Mouse (Mus musculus) monocyte, adult 2 months (primary cell): ENCODE results near the gene Atg5.
A peak's percentile ranks its signal among the peaks of the same experiment; 100 is the strongest.

ENCODE experiments used
- DNase-seq, 2 experiments: peaks; one replicate each; pipeline ENCODE4 v3.0.0; 2022; ENCODE audit warnings: low spot score in 2 of 2, low read depth in 1 of 2

Gene Atg5

DNA sequence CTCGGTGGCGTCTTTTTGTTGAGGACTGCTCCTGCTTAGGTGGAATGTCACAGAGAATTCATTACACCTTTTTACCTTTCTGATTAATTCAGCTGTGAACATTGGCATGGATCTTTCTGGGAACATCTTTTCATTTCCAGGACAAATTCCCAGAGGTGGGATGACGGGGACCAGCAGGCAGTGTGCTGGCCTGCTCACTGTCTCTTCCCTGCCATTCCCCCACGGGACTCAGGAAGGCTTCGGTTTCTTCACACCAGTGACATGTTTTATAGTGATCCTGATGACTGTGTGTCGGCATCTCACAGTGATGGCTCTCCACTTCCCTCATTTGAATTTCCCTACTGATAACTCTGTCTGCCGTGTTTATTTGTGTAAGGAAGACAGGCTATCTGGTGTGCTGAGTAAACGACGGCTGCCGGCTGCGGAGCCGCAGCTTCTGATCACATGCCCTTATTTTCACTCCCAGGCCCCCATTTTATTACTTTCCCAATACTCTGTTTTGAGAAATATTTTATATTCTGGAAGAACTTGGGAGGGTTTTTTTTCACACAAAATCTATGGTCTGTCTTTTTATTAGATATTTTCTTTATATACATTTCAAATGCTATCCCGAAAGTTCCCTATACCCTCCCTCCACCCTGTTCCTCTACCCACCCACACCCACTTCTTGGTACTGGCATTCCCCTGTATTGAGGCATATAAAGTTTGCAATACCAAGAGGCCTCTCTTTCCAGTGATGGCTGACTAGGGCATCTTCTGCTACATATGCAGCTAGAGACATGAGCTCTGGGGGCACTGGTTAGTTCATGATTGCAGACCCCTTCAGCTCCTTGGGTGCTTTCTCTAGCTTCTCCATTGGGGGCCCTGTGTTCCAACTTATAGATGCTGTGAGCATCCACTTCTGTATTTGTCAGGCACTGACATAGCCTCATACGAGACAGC lies 80.6 kb downstream of the Atg5 start:
- no peak for DNase-seq

DNA sequence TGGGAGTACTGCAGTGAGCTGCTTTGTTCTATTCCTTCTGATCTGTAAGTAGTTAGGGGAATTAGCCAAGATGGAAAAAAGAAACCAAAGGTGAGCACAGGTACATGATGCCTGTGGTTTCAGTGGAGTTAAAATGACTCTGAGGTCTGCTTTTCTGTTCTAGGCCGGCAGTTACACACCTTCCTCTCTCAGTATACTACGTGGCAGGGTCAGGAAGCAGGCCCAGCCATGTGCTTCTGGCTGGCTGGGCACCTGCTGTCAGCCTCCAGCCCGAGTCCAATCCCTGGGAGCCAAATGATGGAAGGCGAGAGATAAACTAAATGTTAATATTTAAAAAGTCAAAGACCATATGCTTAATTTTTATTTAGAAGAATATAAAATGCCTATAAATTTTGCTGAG lies 85.3 kb downstream of the Atg5 start:
- no peak for DNase-seq

DNA sequence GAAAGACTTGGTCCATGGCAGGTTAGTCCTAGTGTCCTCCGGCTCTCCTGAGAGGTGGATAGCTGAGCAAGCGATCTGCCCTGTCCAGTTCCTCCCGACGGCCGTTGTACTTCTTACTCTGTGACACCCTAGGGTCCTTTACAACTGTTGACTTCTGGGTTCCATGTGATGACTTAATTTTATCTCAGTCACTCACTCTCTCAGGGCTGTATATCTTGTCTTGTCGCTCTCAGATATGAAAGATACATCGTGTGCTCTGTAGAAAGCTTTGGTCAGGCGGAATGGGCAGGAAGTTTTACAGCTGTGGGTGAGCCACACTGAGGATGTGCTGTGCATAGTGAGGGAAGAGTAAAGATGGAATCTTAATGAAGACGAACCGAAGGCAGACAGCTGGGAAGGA lies 86.2 kb downstream of the Atg5 start:
- DNase-seq, result no peak

DNA sequence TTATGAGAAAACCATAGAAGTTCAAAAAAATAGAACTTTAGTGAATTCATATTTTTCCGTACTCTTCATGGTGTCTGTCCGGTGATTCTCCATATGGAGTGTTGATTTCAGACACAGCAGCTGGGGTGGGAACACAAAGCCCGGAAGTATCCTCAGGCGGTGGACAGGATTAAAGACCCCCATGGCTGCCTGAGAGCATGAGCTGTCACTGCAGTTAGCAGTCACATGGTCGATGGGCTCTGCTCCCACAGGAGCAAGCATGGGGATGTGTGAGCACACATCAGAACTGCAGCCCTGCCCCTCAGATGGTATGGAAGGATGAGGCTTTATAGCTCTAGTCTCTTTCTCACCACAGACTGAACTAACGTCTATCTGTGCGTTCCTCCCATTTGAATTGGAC lies 87.1 kb downstream of the Atg5 start:
- no peak for DNase-seq

DNA sequence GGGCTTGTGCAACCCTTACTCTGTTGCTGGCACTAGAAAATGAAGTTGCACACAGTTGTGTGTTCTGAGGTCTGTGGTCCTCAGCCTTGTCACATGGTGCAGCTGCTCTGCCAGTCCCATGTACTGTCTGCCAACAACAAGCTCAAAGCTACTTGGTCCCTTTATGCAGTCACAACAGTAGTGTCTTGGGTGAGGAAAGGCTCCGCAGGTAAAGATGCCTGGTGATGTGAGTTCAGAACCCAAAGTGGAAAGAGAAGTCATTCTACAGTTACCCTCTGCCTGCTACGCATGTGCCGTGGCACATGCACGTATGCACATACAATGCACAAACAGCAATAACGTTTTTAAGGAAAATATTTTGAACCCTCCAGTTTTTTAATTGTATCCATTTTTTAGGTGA lies 88.5 kb downstream of the Atg5 start:
- no peak for DNase-seq

DNA sequence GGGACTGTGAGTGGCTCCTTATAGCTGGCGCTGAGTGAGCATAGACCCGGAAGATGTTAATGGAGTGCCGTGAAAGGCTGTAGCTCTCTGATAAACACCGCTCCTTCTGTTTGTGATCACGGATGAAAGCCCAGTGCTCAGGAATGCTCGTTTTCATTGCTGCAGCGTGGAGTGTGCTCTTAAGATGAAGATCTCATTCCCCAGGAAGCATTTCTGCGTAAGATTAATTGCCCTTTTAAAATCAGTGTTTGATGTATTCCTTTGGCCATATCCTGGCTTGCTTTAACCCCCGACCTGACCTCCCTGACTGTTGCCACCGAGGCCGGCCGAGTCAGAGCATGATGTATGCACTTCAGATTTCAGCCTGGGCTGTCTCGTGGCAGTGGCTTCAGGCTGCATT lies 89.2 kb downstream of the Atg5 start:
- DNase-seq, result no peak

DNA sequence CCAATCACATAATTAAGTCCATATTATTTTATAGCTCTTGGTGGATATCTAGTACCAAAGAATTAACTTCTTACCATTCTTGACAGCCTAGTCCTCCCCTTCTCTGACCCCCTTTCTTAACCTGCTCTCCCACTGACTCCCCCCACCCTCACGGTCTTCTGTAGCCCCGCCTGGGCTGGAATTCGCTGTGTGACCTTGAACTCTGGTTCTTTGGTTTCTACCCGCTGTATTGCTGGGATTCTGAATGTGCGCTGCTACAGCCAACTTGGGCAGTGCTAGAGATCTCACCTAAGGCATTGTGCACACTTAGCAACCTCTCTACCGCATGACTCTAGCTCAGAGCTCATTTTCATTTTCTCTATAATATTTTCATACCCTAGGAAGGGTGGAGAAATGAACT lies 90.7 kb downstream of the Atg5 start:
- no peak for DNase-seq

DNA sequence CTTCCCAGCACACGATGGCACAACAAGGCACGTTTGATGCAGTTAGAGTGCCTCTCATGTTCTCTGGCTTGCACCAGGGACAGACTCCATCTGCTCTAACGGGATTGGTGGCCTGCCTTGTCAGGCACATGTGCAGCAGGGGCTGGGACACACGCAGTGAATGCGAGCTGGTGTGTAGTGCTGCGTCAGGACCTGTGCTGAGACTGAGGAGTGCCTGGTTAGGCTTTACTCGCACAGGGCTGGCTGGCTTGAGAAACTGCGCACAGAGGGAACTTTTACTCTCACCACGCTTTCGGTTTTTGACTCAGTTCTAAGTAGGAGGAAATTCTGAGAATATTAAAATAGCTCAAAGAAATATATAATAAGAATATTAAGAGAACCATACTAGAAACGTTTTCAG lies 92.5 kb downstream of the Atg5 start:
- DNase-seq, result no peak

DNA sequence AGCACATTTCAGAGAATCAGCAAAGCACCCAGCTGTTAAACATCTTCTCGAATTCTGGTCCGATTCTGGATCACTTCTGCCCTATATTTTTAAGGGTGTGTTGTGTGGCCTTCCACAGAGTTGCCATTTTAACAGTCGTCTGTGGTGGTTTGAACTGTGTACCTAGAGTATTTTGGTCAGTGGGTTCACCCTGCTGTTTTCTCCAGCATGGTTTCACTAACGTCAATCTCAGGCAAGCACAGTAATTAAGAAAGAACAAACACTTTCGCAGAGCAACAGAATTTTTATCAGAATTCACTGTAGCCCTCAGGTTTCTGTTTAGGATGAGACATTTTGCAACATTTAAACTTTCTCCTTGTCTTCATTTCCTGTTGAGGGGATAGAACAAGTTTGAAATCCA lies 94.3 kb downstream of the Atg5 start:
- no peak for DNase-seq

DNA sequence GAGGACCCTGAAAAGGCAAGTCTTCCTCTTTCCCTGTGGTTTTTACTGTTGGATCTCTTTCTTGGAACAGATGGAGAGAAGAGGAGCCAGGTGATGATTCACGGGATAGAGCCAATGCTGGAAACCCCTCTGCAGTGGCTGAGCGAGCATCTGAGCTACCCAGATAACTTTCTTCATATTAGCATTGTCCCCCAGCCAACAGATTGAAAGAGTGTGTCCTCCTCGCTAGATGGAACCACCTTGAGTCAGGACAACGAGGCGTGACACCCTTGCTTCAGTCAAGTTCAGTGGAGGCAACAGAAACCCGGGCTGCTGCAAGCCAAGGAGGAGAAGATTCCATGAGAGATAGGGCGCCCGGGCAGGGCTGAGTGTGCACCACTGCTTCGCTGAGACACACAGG lies 94.7 kb downstream of the Atg5 start:
- no peak for DNase-seq

DNA sequence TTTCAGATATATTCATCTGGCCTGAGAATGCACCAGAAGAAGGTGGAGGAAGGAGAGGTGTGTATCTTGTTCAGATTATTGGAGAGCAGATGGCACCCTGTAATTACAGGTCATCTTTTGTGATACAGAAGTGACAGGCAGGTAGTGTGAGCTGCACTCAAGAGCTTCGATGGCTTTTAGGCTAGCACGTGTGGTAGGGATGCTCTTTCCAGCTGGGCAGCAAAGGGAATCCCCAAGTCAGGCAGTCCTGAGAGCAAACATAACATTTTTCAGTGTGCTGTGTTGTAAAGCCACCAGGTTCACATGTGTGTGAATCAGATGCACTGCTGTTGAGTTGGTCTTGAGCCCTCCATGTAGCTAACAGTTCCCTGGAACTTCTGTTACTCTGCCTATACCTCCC lies 98.0 kb downstream of the Atg5 start:
- DNase-seq, result no peak

DNA sequence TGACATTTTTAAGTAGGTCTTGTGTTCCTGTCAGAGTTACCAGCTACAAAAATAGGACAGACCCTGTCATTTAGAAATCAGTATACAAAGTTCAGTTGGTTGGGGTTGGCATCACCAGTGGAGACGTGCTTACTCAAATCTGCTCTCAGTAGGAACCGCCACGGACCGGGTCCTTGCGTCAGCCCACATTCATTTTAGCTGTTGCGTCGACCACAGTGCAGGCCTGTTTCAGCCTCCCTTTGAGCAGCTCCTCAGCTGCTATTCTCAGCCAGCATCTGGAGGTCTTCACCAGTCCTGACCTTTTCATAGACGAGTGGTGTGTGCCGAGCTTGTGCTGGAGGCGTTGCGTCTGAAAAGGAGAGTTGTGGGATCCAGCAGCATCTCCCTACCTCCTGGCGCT lies 98.9 kb downstream of the Atg5 start:
- no peak for DNase-seq

DNA sequence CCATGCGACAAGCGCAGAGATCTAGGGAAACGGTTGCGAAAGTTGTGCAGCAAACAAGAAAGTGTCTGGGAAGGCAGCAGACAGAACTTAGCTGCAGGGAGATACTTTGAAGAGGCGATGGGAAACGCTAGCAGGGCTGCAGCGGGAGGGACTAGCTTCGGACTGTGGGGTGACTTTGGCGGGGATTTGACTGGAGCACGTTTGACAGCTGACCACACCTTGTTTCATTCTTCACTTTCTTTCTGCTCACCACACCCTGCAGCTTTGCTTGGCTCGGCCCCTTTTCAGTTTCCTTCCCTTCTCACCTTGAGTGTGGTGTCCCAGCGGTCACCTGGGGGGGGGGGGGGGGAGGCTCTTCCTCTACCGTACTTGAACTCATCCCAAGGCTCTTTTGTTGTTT lies 100.4 kb downstream of the Atg5 start:
- no peak for DNase-seq

DNA sequence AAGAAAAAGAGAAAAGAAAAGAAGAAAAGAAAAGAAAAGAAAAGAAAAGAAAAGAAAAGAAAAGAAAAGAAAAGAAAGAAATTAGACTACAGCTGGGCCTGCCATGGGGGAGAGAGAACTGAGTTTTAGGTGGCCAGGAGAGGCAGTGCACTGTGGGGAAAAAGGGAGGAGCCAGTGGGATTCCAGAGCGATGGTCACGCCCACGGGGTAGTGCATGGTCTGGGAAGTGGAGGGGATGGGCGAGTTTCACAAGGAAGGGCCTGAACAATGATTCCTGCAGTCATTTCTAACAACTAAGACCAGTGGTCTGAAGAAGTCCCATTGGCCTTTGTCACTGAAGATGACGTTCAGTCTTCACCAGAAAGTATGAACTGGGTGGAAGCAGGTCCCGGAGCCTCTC lies 102.5 kb downstream of the Atg5 start:
- no peak for DNase-seq

DNA sequence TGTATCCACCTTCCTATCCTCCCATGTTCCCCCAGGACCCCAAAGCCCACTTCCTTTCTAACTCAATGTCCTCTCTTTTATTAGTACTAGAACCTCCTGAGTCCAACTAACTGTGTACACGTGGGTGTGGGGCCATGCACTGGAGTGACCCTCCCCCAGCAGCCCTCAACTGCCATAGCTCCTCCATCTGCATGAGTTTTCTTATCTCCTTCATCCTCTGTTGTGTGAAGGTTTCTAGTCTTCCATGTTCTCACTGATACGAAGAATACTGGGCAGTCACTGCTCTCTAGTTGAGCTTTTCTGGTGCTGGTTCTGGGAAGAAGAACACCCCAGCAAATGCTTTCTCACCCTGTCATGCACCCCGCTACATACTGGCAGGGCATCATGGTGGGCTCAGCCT lies 104.1 kb downstream of the Atg5 start:
- no peak for DNase-seq

DNA sequence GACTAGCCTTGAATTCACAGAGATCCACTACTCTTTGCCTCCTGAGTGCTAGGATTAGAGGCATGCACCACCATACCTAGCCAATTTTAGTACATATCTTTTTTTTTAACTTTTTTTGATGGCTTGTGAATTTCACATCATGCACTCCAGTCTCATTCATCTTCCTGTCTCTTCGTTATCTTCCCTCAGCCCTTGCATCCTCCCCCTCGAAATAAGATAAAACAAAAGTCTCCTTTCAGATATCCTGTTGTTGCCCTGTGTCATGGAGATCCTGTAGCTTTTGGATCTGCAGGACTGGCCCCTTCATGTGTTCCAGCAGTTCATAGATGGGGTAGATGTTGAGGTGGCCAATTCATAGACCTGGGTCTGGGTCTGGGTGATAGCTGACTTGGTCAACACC lies 106.5 kb downstream of the Atg5 start:
- DNase-seq, result no peak

DNA sequence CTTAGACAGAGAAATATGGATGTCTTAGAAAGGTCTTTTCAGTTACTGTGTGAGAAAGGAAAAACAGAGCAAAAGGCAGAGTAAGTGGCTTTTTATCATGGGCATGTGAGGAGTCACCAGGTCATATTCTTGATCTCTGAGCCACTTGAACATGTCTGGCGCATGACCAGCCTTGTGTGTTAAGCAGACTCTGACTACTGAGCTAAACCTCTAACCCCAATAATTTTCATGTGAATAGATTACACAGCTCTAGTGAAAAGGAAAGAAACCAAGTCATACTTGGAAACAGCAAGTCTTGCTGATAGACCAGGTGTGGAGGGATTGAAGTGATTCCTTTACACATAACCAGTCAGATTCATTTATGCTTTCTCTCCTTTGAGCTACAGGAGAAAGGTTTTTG lies 107.3 kb downstream of the Atg5 start:
- no peak for DNase-seq

DNA sequence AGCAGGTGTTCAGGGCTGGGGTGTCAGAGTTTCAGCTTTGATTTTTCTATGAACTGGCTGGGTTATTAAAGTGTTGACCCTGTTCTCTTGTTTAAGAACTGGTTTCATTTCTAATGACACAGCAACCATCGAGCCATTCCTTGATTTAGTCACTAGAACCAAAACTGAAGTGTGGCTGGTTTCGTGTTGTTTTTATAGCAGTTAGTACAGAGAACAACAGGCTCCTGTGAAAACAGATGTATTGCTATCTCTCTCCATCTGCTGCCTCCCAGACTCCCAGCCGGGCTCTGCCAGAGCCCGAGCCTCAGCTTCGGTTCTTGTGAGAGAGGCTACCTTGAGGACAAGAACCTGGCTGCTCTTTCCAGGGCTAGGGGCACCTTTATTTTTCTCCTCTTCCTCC lies 109.7 kb downstream of the Atg5 start:
- no peak for DNase-seq

DNA sequence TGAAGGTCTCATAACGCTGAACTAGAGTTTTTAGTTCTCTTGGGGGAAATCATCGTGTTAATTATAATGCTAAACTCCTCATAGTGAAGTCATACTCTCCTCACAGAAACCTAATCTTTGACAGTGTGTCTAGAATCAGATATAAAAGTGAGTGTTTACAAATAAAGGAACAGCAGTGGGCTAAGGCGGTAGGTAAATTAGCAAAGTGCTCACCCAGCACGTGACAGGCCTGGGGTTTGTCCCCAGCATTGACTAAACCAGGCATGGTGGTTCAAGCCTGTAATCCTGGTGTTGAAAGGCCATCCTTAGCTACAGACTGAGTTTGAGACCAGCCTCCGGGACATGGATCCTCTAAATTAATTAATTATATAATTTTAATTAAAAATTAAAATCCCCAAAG lies 110.2 kb downstream of the Atg5 start:
- DNase-seq, result no peak

DNA sequence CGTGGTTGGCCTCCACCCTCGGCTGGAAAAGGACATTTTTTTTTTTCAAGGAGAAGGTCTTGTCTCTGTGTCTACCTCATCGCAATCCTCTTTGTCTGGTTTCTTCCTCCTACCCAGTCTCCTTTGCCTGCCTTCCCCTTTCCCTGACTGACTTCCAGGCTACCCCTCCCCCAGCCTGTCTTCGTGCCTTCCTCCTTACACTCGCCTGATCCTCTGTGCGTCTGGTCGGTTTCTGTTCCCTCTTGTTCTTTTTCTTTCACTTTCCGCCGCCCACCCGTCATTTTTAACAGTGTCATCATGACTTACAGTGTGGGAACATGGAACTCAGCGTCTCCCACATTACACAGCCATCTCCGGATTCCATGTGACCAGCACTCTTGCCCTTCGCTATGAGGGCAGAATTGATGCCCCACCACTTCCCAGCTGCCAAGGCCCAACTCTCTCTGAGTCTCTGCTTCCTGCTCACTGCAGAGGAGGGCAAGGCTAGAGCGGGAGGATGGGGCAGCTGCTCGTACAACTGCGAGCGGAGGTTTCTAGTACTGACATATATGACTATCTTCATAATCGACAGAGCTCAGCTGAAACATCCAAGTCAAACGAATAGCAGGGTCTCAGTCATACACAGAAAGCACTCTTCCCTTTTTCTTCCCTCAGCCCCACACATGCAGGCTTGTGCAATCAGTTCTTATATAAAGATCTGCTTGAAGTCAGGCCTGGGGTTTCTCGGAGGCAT lies 112.5 kb downstream of the Atg5 start:
- DNase-seq, result peak; percentile 79 to 86

DNA sequence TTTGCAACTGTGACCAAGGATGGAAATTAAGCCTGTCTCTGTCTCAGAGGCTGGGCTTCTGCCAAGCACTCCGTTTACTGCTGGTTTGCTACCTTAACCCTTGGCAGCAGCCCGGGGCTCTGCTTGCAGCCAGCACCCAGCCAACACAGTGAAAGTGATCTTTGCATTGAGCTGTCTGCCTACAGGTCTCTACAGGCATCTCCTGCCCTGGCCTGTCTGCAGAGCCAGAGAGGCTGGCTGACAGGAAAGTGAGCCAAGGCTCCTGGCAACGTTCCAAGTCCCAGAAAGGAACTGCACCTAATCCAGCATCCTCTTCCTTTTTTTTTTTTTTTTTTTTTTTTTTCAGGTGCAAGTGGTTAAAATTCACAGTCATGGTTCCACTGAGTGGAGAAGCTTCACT lies 113.2 kb downstream of the Atg5 start:
- DNase-seq, result peak in 1 of 2 experiments; percentile 46

DNA sequence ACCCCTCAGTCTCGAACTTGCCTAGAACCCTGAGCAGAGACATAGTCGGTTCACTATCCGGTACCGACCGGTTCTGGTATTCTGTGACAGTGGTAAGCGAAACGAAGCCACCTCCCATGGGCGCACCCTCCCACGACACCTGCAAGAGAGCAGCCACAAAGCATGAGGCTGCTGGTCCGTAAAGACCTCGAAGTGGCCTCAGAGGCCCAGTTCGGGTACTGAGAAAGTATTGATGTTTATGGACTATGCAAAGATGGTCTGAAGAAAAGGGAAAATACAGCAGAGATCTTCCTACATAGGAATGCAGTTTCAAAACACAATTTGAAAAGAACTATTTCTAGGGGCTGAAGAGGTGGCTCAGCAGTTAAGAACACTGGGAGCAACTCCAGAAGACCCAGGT lies 113.8 kb downstream of the Atg5 start:
- no peak for DNase-seq

DNA sequence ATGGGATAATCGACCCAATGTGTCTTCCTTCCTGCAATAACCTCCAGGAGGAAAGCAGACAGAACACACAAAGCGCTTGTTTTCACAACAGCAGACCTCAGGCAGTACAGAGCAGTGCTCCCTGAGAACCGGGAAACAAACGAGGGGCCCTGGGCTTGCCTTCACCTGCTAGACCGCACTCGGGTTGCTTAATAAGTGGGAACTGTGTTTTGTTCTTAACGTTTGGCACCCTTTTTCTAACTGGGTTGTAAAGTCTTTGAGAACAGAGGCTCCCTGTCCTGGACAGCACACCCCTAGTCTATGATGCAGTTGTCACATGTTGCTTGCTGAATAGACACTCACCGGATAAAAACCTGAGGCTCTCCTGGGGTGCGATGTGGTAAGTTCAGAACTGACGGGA lies 115.1 kb downstream of the Atg5 start:
- no peak for DNase-seq
